Mouse (Mus musculus) megakaryocyte, embryonic 14.5 days (primary cell): ENCODE data around the gene Eef2k.

Source experiments
- FLI1 ChIP-seq: IDR thresholded peaks from 2 replicates; pipeline ENCODE4 v1.6.1; 2012; ENCODE audit warnings: low read length, inconsistent platforms, mixed read lengths
- GATA1 ChIP-seq: IDR thresholded peaks from 3 replicates; pipeline ENCODE4 v1.6.1; 2012; ENCODE audit warnings: mixed read lengths, low read length, inconsistent platforms, borderline replicate concordance

DNA sequence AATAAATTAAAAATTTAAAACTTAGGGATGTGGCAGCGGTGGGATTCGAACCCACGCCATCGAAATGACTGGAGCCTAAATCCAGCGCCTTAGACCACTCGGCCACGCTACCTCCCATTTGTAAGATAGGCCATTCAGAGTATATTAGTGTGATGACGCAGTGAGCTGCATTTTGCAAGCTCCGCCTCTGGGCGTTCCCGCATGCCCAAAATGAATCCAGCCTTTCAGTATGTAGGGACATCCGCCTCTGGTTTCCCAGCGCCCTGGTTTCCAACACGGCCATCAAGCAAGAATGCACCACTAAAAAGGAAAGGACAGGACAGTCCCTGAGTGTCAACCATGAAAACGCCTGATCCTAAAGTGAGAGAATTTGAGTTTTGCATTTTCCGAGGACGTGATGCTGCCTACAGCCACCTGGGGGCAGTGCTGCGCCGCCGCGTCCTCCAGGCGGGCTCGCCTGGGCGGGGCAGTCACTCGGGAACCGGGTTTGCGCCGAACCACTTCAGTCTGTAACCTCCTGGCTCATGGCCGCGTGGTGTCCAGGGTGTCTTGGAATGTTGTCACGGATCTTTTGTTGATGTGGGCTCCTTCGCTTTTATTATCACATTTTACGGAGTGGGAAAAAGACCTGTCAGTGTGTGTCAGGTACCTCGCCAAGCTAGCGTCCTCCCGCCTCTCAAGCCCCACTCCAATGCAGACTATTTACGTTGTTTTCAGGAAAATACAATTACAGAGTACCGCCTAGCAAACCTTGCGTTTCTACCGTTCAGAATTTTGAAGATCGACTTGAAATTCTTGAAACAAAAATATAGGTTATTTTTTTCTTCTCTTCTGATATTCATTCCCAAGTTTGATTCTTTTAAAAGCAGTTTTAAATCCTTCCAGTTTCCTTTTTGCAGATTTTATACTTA lies 6.9 kb upstream of the Eef2k start:
- TF ChIP-seq GATA1: no peak
- TF ChIP-seq FLI1: no peak
